Mouse (Mus musculus) bone marrow, adult 2 months (tissue): ENCODE results near the gene Prr23a1.

ENCODE experiments used
- CTCF ChIP-seq: fragments of 200-500 bp; IDR thresholded peaks from 2 replicates; pipeline ENCODE4 v1.5.1; 2011; ENCODE audit warnings: low read length, control low read depth; ENCODE audit not compliant: control insufficient read depth, insufficient read depth
- POLR2A ChIP-seq: fragments of 200-500 bp; IDR thresholded peaks from 2 replicates; pipeline ENCODE4 v1.6.1; 2011; ENCODE audit warnings: low read depth, mild to moderate bottlenecking, control low read depth, low read length, borderline replicate concordance; ENCODE audit not compliant: control insufficient read depth

- TF ChIP-seq CTCF, result no peak
- no peak for TF ChIP-seq POLR2A
These were observed 13.9 kb downstream of the Prr23a1 start, which contains the start of gene Prr23a2 for GRCm38 (mm10) chr9:98856210-98856609.
